Mouse (Mus musculus) cerebellum, adult 8-10 months (tissue): ENCODE measurements around the gene Adarb2.

Experiments
- DNase-seq: peaks from one replicate; pipeline ENCODE4 v3.0.0; 2022

The Adarb2 gene

GRCm38 (mm10) chr13:8487756-8488434, 285.2 kb downstream of the Adarb2 start:
- DNase-seq = no peak

- DNase-seq = no peak
These were observed 290.7 kb downstream of the Adarb2 start for GRCm38 (mm10) chr13:8493363-8493762.

GRCm38 (mm10) chr13:8499551-8499950, 296.9 kb downstream of the Adarb2 start:
- DNase-seq = no peak

- no peak for DNase-seq
These were observed 308.6 kb downstream of the Adarb2 start for GRCm38 (mm10) chr13:8511069-8511817.

- DNase-seq = no peak
These were observed 313.5 kb downstream of the Adarb2 start for GRCm38 (mm10) chr13:8515979-8516715.

- DNase-seq = no peak
These were observed 316.5 kb downstream of the Adarb2 start for GRCm38 (mm10) chr13:8519204-8519603.

- DNase-seq = no peak
These were observed 323.3 kb downstream of the Adarb2 start for GRCm38 (mm10) chr13:8525748-8526631.

GRCm38 (mm10) chr13:8534265-8535113, 331.8 kb downstream of the Adarb2 start:
- no peak for DNase-seq

- no peak for DNase-seq
These were observed 335.8 kb downstream of the Adarb2 start for GRCm38 (mm10) chr13:8538481-8538880.

GRCm38 (mm10) chr13:8538896-8539295, 336.2 kb downstream of the Adarb2 start:
- no peak for DNase-seq

GRCm38 (mm10) chr13:8542684-8543083, 340.0 kb downstream of the Adarb2 start:
- DNase-seq = no peak

GRCm38 (mm10) chr13:8552242-8552641, 349.6 kb downstream of the Adarb2 start:
- DNase-seq = peak; percentile 9

GRCm38 (mm10) chr13:8557784-8558183, 355.1 kb downstream of the Adarb2 start:
- DNase-seq = no peak

- DNase-seq = no peak
These were observed 357.8 kb downstream of the Adarb2 start for GRCm38 (mm10) chr13:8560485-8560884.

- DNase-seq = no peak
These were observed 360.5 kb downstream of the Adarb2 start for GRCm38 (mm10) chr13:8563161-8563560.

- DNase-seq = no peak
These were observed 364.7 kb downstream of the Adarb2 start for GRCm38 (mm10) chr13:8567111-8568026.

- no peak for DNase-seq
These were observed 367.6 kb downstream of the Adarb2 start for GRCm38 (mm10) chr13:8570269-8570668.

GRCm38 (mm10) chr13:8573908-8574307, 371.2 kb downstream of the Adarb2 start:
- DNase-seq = no peak

- DNase-seq = no peak
These were observed 381.8 kb downstream of the Adarb2 start for GRCm38 (mm10) chr13:8584257-8585005.

- no peak for DNase-seq
These were observed 384.8 kb downstream of the Adarb2 start for GRCm38 (mm10) chr13:8587447-8587846.
